ENCODE assay signal across 19 mouse cellular contexts in the genomic region with DNA sequence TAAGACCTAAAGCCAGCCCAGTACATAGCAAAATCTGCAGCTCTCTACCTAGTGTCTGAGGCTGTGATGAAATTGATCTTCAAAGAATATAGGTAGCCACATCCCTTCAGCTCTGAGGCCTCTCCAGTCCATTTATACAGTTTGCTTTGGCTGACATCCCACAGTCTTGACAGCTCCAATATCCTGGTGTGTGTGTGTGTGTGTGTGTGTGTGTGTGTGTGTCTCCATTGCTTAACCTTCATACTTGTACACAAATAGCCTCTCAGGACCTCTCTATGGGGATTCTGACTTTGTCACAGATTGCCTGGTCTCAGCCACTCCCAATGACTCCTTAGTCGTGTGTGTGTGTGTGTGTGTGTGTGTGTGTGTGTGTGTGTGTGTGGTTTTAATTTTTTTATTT.
"Had no signal": no experiment of that assay in that cellular context is flagged by ENCODE, and none has a peak within 500 bp of the region (broad histone marks: within the 10 kb centered on the region; RNA-seq: fewer than 3 reads in every experiment).

No protein-coding gene starts in this region.

- H3K4me1 ChIP-seq: intestine, embryonic 15.5 days; kidney, embryonic 15.5 days; liver, embryonic 13.5 days; midbrain, embryonic 12.5 days; midbrain, embryonic 15.5 days; neural tube, embryonic 12.5 days; neural tube, embryonic 15.5 days had no signal

- H3K9me3 ChIP-seq: intestine, embryonic 15.5 days; kidney, embryonic 15.5 days; liver, embryonic 13.5 days; midbrain, embryonic 12.5 days; midbrain, embryonic 15.5 days; neural tube, embryonic 12.5 days; neural tube, embryonic 15.5 days had no signal

- ATAC-seq: intestine, embryonic 15.5 days; midbrain, embryonic 15.5 days had no signal

- H3K27me3 ChIP-seq: intestine, embryonic 15.5 days; kidney, embryonic 15.5 days; liver, embryonic 13.5 days; midbrain, embryonic 12.5 days; midbrain, embryonic 15.5 days; neural tube, embryonic 12.5 days; neural tube, embryonic 15.5 days had no signal

- DNase-seq: kidney, adult 11 months; kidney, postnatal 10 days; layer of hippocampus, postnatal 36 days; liver, embryonic 13.5 days; lung, embryonic 14.5 days; right cerebral cortex, adult 18-20 months; right cerebral cortex, postnatal 14 days; right cerebral cortex, postnatal 4 days; thymus, adult 18-20 months; thymus, postnatal 36 days had no signal

- H3K9ac ChIP-seq: intestine, embryonic 15.5 days; kidney, embryonic 15.5 days; liver, embryonic 13.5 days; lung, embryonic 14.5 days; midbrain, embryonic 12.5 days; midbrain, embryonic 15.5 days; neural tube, embryonic 12.5 days; neural tube, embryonic 15.5 days had no signal

- H3K27ac ChIP-seq: intestine, embryonic 15.5 days; kidney, embryonic 15.5 days; left cerebral cortex, adult 2 months; liver, embryonic 13.5 days; macrophage; midbrain, embryonic 12.5 days; midbrain, embryonic 15.5 days; neural tube, embryonic 12.5 days; neural tube, embryonic 15.5 days; stomach, postnatal 0 days had no signal

- H3K4me3 ChIP-seq: intestine, embryonic 15.5 days; kidney, embryonic 15.5 days; left cerebral cortex, adult 2 months; liver, embryonic 13.5 days; midbrain, embryonic 12.5 days; midbrain, embryonic 15.5 days; neural tube, embryonic 12.5 days; neural tube, embryonic 15.5 days had no signal

- H3K4me2 ChIP-seq: intestine, embryonic 15.5 days; kidney, embryonic 15.5 days; liver, embryonic 13.5 days; lung, embryonic 14.5 days; midbrain, embryonic 12.5 days; midbrain, embryonic 15.5 days; neural tube, embryonic 12.5 days; neural tube, embryonic 15.5 days had no signal
